Mouse (Mus musculus) spleen, adult 18-20 months (tissue): Measurements from ENCODE around the gene Magi2.
A peak's percentile ranks its signal among the peaks of the same experiment; 100 is the strongest.

Experiments
- DNase-seq, 2 experiments: peaks; one replicate each; pipeline ENCODE4 v3.0.0; 2022; ENCODE audit warnings: mixed read lengths in 2 of 2

Magi2 gene

GRCm38 (mm10) chr5:20406626-20407025 is 1179.8 kb downstream of the Magi2 start:
- DNase-seq, result no peak

DNA sequence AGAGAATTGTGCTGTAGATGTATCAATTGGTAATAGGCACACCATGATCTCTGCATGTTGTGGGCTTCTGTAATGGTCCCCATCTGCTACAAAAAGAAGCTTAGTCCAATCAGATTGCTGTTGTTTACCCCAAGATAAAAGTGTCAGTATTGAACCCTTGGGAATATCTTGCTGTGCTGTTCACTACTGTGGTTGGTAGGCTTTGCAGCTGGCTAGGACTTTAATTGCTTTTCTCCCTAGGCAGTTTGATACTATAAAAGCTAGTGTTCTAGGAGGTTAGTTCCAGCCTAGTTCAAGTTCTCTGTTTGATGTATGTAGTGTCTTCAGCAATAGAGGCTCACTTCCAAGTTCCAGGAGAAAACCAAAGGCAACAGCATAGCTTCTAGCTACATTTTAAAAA is 1188.5 kb downstream of the Magi2 start:
- DNase-seq, result no peak

GRCm38 (mm10) chr5:20417348-20417747 is 1190.5 kb downstream of the Magi2 start:
- no peak for DNase-seq

DNA sequence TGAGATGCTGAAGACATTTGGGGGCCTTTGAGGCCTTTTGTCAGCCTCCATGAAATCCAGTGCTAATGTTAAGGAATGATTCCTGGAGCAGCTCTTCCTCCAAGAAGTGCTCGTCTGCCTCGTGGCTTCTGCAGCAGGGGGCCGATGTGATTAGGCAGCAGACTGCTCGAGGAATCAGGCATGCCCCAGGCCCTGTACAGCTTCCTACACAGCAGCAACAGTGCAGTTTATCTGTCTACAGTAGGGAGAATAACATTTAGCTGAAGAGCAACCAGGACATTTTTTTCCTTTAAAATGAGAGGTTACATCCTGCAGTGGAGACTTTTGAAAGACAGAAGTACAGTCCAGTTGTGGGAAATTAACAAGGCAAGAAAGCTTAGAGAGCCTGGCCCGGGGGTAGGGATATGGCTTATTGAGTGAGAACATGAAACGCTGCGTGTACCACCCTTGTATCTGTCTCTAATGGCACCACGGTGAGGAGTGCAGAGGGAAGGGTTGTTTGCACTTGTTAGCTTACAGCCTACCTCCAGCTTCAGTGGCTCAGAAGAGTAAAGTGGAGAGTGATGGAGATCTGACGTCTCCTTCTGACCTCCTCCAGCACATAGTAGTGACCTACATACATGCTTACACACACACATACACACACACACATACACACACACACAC is 1205.4 kb downstream of the Magi2 start:
- DNase-seq, result no peak

- DNase-seq, result no peak
Observed at GRCm38 (mm10) chr5:20446471-20447174, 1219.8 kb downstream of the Magi2 start.

GRCm38 (mm10) chr5:20456106-20456505 is 1229.3 kb downstream of the Magi2 start:
- no peak for DNase-seq

DNA sequence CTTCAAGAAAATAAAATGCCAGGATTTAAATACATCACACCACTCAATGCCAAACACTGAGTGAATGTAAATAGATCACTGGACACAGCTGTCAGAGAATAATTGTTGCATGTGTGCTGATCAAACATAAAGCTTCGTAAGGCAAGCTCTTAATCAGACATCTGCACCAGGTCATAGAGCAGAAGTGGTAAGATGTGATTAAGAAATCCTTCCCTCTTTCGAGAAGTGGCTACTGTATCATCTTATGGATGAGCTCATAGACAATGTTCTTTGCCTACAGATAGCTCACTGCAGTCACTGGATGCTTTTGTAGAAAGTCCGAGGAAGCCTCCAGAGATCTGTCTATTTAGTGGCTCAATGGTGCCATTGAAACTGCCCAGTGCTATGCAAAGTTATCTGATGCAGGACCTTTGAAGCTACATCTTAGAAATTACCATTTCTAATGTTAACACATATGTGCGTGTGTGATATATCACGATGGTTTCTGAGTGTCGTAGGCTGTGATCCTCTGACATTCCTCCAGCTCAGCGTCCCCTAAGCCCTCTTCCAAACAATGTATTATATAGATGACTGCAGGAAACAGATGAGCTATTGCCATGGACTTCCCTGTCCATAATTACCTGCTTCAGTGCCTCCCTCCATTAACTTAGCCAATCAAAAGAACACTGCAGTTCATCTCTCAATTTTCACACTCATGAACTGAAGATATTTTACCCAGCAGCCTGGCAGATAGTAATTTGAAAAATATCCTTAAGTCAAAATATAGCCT is 1231.1 kb downstream of the Magi2 start:
- no peak for DNase-seq

- no peak for DNase-seq
Observed at GRCm38 (mm10) chr5:20461709-20462108, 1234.9 kb downstream of the Magi2 start.

DNA sequence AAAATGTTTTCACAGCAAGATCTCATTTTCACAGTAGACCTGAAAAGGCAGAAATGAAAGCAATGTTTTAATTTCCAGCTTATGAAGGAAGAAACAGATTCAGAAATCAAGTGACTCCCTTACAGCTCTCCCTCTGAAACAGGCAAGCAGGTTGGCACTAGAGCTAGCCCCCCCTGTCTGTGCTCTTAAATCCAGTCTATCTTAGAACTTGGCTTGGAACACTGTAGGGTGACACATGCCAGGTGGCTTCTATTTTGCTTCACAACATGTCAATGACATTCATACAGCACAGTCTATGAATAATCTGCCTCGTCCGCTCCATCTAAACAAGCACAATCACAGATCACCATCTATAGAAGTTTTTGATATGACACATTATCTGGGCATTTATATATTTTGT is 1235.5 kb downstream of the Magi2 start:
- DNase-seq, result no peak

GRCm38 (mm10) chr5:20469721-20470120 is 1242.9 kb downstream of the Magi2 start:
- DNase-seq, result no peak

GRCm38 (mm10) chr5:20470466-20470865 is 1243.6 kb downstream of the Magi2 start:
- DNase-seq, result peak; percentile 34 to 68

DNA sequence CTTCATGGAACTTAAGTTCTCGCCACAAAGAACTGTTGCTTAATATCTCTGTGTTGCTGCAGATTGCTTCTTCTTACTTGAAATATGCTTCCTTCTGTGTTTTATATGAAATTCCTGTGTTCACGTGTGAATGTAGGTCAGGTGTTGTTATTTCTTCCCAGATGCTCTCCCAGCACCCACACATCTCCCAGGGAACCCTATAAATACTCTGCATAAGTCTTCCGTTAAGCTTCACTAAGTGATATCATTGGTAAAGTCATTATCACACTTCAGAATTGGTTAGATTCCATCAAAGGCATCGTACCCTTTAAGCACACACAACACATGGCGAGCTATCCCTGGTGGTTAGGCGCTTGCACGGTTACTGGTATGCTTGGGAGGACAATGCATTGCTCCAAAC is 1257.7 kb downstream of the Magi2 start:
- DNase-seq, result no peak

- no peak for DNase-seq
Observed at GRCm38 (mm10) chr5:20491911-20492310, 1265.1 kb downstream of the Magi2 start.

- DNase-seq, result no peak
Observed at GRCm38 (mm10) chr5:20492679-20493078, 1265.8 kb downstream of the Magi2 start.

GRCm38 (mm10) chr5:20494010-20494409 is 1267.2 kb downstream of the Magi2 start:
- no peak for DNase-seq

- no peak for DNase-seq
Observed at GRCm38 (mm10) chr5:20496924-20497323, 1270.1 kb downstream of the Magi2 start.

DNA sequence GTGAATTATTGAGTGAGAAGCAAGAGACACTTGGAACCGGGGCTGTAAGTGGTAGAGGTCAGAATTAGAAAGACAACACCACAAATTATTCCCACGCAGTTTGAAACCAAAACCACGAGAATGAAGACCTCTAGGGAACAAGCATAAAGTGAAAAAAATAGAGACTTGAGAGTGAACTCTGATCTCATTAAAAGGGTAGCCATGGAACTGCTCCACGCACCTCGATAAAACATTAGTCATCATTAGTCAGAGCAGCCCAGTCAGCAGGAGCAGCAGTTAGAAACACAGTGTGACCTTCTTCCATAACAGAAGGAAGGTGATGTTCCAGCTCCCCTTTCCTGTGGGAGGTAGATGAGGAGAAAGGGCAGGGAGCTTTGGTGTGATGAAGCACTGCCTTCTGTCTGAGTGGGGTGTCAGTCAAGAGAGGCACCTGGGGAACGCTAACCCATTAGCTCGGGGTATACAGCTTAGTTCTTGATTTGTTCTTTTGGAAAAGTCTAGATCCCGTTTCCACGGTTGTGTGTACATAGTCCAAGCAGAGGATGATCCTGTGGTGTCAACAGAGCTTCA is 1272.3 kb downstream of the Magi2 start:
- no peak for DNase-seq

DNA sequence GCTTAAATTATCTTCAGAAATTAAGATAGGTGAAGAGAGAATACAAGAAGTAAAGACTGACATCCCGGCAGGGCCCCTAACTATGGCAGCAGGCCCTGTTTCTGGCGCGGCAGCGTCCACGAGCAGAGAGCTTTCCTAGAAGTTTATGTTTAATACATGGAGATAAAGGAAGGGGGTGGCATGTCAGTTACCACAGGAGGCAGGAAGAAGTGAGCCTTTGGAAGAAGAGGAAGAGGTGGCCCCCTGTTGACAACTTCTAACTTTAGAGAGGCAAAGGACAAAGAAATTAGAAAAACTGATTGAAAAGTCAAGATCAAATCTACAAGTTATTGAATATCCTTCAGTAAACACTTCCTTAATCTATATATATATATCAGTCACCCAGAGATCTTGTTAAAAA is 1281.8 kb downstream of the Magi2 start:
- no peak for DNase-seq

GRCm38 (mm10) chr5:20509606-20510005 is 1282.8 kb downstream of the Magi2 start:
- DNase-seq, result no peak

DNA sequence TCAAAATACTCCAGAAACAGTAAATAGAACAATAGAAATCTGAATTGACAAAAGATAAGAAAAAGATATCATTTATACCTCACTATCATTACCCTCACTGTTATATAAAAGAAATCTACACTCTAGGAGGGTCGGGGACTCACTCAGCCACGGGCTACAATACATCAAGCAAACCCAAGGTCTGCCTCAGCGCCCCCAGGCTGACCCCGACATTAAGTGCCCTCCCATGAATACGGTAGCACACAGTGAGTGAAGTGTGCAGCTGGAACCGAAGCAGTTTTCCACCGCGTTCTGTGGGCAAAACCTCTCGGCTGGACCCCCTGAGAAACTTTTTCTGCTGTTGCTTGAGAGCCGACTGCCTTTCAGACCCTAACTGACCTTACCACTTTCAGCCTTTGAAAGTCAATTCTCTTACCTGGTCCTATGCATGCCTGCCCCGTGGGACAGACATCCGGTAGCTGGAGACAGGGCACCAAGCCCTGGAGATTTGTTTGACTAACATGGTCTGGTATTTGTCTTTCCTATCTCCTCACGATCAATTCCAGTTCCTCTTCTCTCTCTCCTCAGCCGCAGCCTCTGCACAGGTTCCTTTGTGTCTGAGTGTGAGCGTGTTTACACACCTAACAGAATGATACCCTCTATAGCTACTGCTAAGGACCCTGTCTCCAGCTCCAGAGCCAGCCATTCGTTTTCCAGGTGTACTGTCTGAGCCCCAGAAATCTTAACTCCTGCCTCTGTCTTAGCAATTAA is 1285.7 kb downstream of the Magi2 start:
- no peak for DNase-seq

DNA sequence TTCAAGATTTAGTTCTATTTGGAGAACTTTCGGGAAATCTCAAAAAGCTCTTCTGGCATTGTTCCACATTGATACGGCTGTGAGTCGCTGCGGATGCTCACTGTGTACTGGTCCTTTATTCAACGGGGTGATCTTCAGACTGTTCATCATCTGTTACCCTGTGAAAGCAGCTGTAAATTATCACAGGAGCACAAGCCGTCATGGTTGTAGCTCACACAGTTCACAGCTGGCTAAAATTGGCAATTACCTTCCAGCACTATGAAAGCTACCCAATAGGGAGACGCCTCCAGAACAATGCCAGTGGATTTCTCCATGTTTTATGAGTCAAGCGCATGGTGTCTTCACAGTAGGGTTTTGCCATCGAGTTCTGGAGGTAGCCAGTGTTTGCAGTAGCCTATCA is 1294.8 kb downstream of the Magi2 start:
- DNase-seq, result no peak

- no peak for DNase-seq
Observed at GRCm38 (mm10) chr5:20522047-20522446, 1295.2 kb downstream of the Magi2 start.

DNA sequence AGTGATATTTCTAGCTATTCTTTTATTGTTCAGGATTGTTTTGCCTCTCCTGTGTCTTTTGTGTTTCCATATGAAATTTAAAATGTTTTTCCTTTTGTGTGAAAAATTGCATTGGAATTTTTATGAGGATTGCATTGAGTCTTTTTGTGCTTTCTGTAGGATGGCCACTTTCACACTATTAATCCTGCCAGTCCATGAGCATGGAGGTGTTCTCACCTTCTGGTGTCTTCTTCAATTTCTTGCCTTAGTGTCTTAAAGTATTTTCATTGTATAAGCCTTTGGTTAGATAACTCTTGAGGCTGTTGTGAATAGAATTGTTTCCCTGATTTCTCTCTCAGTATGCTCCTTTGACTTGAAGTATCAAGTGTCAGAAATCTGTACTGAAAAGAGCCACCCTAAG is 1296.9 kb downstream of the Magi2 start:
- no peak for DNase-seq
